Comparison of ENCODE assay signal across 22 mouse cellular contexts in the genomic region with DNA sequence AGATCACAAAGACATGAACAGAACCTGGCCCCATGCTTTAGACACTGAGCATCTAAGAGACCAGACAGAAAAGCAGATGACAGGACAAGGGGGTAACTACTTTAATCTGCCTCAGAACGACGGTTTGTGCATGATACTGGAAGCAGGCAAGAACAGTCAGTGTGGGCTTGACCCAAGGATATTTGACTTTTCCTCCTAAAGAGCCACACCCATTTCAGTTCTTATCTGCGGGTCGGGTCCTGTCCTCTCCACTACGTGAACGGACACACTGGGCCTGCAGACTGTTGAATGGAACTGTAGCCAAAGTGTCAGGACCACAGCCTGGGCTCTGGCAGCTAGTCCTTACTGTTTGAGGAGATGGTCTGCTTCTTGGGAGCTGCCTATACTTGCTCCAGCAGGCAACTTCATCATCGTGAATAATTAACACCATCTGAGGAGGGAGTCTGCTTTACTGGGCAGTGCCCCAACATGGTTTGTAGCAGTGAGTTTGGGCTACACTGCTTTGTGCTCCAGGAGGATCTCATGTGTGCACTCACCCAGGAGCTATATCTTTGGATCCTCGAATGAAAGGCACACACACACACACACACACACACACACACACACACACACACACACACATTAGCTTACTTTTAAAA. TPM values are rescaled to one million over a fixed set of nuclear protein-coding genes. Genes with fewer than 3 reads are reported as not detected.
DNase-seq lines count a peak whose midpoint lies in the region; ATAC-seq and TF ChIP-seq lines count a peak whose summit lies in the region.
"Had no signal": no experiment of that assay in that cellular context is flagged by ENCODE, and none has a peak within 500 bp of the region (broad histone marks: within the 10 kb centered on the region; RNA-seq: fewer than 3 reads in every experiment).

No protein-coding gene starts in this region.

- H3K4me2 ChIP-seq in forebrain, embryonic 14.5 days (ENCODE audit: low read length) = no peak overlapping the region
- H3K4me2 ChIP-seq in midbrain, embryonic 11.5 days = no peak overlapping the region
- H3K4me2 ChIP-seq in midbrain, postnatal 0 days (ENCODE audit: low read depth, low read length, poor library complexity, severe bottlenecking) = no peak overlapping the region
- peak overlapping the region; percentile 36 for H3K4me2 ChIP-seq in liver, embryonic 12.5 days
- H3K4me2 ChIP-seq: midbrain, embryonic 13.5 days; neural tube, embryonic 12.5 days had no signal

- no peak overlapping the region for H3K4me3 ChIP-seq in forebrain, embryonic 10.5 days
- no peak overlapping the region for H3K4me3 ChIP-seq in forebrain, embryonic 14.5 days (ENCODE audit: low read depth, low read length)
- no peak overlapping the region for H3K4me3 ChIP-seq in midbrain, embryonic 11.5 days (ENCODE audit: low read depth, low read length)
- no peak overlapping the region for H3K4me3 ChIP-seq in midbrain, postnatal 0 days (ENCODE audit: low read depth, low read length)
- no peak overlapping the region for H3K4me3 ChIP-seq in liver, embryonic 12.5 days
- H3K4me3 ChIP-seq: left cerebral cortex, adult 2 months; midbrain, embryonic 13.5 days; neural tube, embryonic 12.5 days had no signal

- no peak overlapping the region for H3K9ac ChIP-seq in forebrain, embryonic 14.5 days (ENCODE audit: low read length)
- H3K9ac ChIP-seq in midbrain, embryonic 11.5 days (ENCODE audit: low read length) = no peak overlapping the region
- no peak overlapping the region for H3K9ac ChIP-seq in midbrain, postnatal 0 days (replicated peaks; ENCODE audit: low read length, poor library complexity, severe bottlenecking)
- H3K9ac ChIP-seq in liver, embryonic 12.5 days = no peak overlapping the region
- H3K9ac ChIP-seq: midbrain, embryonic 13.5 days; neural tube, embryonic 12.5 days had no signal

- H3K4me1 ChIP-seq in forebrain, embryonic 10.5 days = peaks cover 11% of the 10 kb centered on the region
- H3K4me1 ChIP-seq in forebrain, embryonic 14.5 days (ENCODE audit: control insufficient read depth, insufficient read depth, low read length) = no peaks in the 10 kb centered on the region
- H3K4me1 ChIP-seq in midbrain, embryonic 11.5 days (ENCODE audit: control insufficient read depth, insufficient read depth, low read length) = no peaks in the 10 kb centered on the region; the same call in 1 of the 2 replicates
- no peaks in the 10 kb centered on the region for H3K4me1 ChIP-seq in midbrain, postnatal 0 days (ENCODE audit: insufficient read depth, low read length)
- H3K4me1 ChIP-seq in liver, embryonic 12.5 days = peaks cover 61% of the 10 kb centered on the region

- TF ChIP-seq CTCF in midbrain, postnatal 0 days (IDR thresholded peaks at IDR 0.05) = no peak

- H3K27ac ChIP-seq in forebrain, embryonic 10.5 days = no peak overlapping the region
- no peak overlapping the region for H3K27ac ChIP-seq in forebrain, embryonic 14.5 days (ENCODE audit: low read depth, low read length)
- H3K27ac ChIP-seq in midbrain, embryonic 11.5 days (ENCODE audit: low read depth, low read length) = no peak overlapping the region
- H3K27ac ChIP-seq in midbrain, postnatal 0 days (ENCODE audit: low read depth, low read length) = no peak overlapping the region
- H3K27ac ChIP-seq in liver, embryonic 12.5 days = peak overlapping the region; percentile 78
- H3K27ac ChIP-seq: left cerebral cortex, adult 2 months; midbrain, embryonic 13.5 days; neural tube, embryonic 12.5 days had no signal

- 85% methylated on average over 8 of the region's 8 CpGs for WGBS in forebrain, embryonic 10.5 days
- WGBS in forebrain, embryonic 14.5 days = 86% methylated on average over 8 of the region's 8 CpGs
- 87% methylated on average over 8 of the region's 8 CpGs for WGBS in midbrain, embryonic 11.5 days
- 89% methylated on average over 8 of the region's 8 CpGs for WGBS in midbrain, postnatal 0 days
- WGBS in liver, embryonic 12.5 days (ENCODE audit: insufficient replicate concordance) = 19% methylated on average over 8 of the region's 8 CpGs

- no peak for ATAC-seq in forebrain, embryonic 14.5 days
- no peak for ATAC-seq in midbrain, embryonic 11.5 days (ENCODE audit: low FRiP score)
- ATAC-seq in midbrain, postnatal 0 days (ENCODE audit: low FRiP score) = no peak
- ATAC-seq in liver, embryonic 12.5 days = peak; percentile 80
- peak; percentile 32 for ATAC-seq in megakaryocyte progenitor cell, adult 5-6 weeks (replicated peaks; ENCODE audit: poor library complexity)
- ATAC-seq: hindbrain, embryonic 16.5 days; lung, postnatal 0 days; midbrain, embryonic 13.5 days had no signal

- DNase-seq in forebrain, embryonic 10.5 days (ENCODE audit: extremely low spot score, low spot score) = peak; percentile 10
- no peak for DNase-seq in forebrain, embryonic 14.5 days (ENCODE audit: low spot score)
- peak; percentile 69 for DNase-seq in midbrain, embryonic 11.5 days (ENCODE audit: low spot score, missing footprints)
- DNase-seq in midbrain, postnatal 0 days (ENCODE audit: low spot score) = no peak
- no peak for DNase-seq in thymus, postnatal 36 days
- DNase-seq in lung, adult 18-20 months = no peak
- DNase-seq: adrenal gland, postnatal 14 days; cerebellum, adult 9-10 months; gastrocnemius, postnatal 14 days; heart, adult 18-20 months; kidney, adult 18-20 months; kidney, postnatal 4 days; layer of hippocampus, adult 9-11 months; retina, postnatal 1 day; thymus, postnatal 25 days had no signal

- no peaks in the 10 kb centered on the region for H3K9me3 ChIP-seq in forebrain, embryonic 10.5 days
- H3K9me3 ChIP-seq in forebrain, embryonic 14.5 days (replicated peaks; ENCODE audit: control insufficient read depth, low read length) = no peaks in the 10 kb centered on the region
- no peaks in the 10 kb centered on the region for H3K9me3 ChIP-seq in midbrain, embryonic 11.5 days (ENCODE audit: control insufficient read depth, low read length)
- no peaks in the 10 kb centered on the region for H3K9me3 ChIP-seq in midbrain, postnatal 0 days (ENCODE audit: low read length)
- no peaks in the 10 kb centered on the region for H3K9me3 ChIP-seq in liver, embryonic 12.5 days (replicated peaks)
- H3K9me3 ChIP-seq: midbrain, embryonic 13.5 days; neural tube, embryonic 12.5 days had no signal

- no peaks in the 10 kb centered on the region for H3K27me3 ChIP-seq in forebrain, embryonic 10.5 days (ENCODE audit: poor library complexity, severe bottlenecking)
- H3K27me3 ChIP-seq in forebrain, embryonic 14.5 days (replicated peaks; ENCODE audit: control insufficient read depth, insufficient read depth, low read length) = no peaks in the 10 kb centered on the region
- H3K27me3 ChIP-seq in midbrain, embryonic 11.5 days (ENCODE audit: control insufficient read depth, insufficient read depth, low read length) = no peaks in the 10 kb centered on the region
- H3K27me3 ChIP-seq in midbrain, postnatal 0 days (ENCODE audit: insufficient read depth, low read length) = no peaks in the 10 kb centered on the region
- H3K27me3 ChIP-seq in liver, embryonic 12.5 days (replicated peaks) = no peaks in the 10 kb centered on the region
- H3K27me3 ChIP-seq: midbrain, embryonic 13.5 days; neural tube, embryonic 12.5 days had no signal

- no peaks in the 10 kb centered on the region for H3K36me3 ChIP-seq in forebrain, embryonic 10.5 days (replicated peaks)
- H3K36me3 ChIP-seq in forebrain, embryonic 14.5 days (ENCODE audit: control insufficient read depth, insufficient read depth, low read length) = no peaks in the 10 kb centered on the region
- no peaks in the 10 kb centered on the region for H3K36me3 ChIP-seq in midbrain, embryonic 11.5 days (ENCODE audit: control insufficient read depth, insufficient read depth, low read length)
- H3K36me3 ChIP-seq in midbrain, postnatal 0 days (ENCODE audit: insufficient read depth, low read length) = no peaks in the 10 kb centered on the region
- H3K36me3 ChIP-seq in liver, embryonic 12.5 days = no peaks in the 10 kb centered on the region
- H3K36me3 ChIP-seq: midbrain, embryonic 13.5 days; neural tube, embryonic 12.5 days had no signal

RNA-seq across cellular contexts. Expression of a gene that starts 57.8 kb away (rescaled TPM):
- polyA plus RNA-seq in forebrain, embryonic 10.5 days (2016; fragmentation: Nextera tagmentation; extraction: Ambion mirVana) = 57.5 and 58.6 TPM in 2 replicates
- polyA plus RNA-seq in forebrain, embryonic 14.5 days (2014; fragmentation: Nextera tagmentation; extraction: Ambion mirVana) = 84.7 and 99.5 TPM in 2 replicates
- 91.4 and 92.2 TPM in 2 replicates for polyA plus RNA-seq in midbrain, embryonic 11.5 days (2014; fragmentation: Nextera tagmentation; extraction: Ambion mirVana)
- total RNA-seq in midbrain, postnatal 0 days (2014; rRNA removed) = 96.5 and 111 TPM in 2 replicates
- polyA plus RNA-seq in midbrain, postnatal 0 days (2015; fragmentation: Nextera tagmentation; extraction: Ambion mirVana) = 109 and 130 TPM in 2 replicates
- polyA plus RNA-seq in liver, embryonic 12.5 days (2016; fragmentation: Nextera tagmentation; extraction: Ambion mirVana) = 88.6 and 88.7 TPM in 2 replicates
- total RNA-seq in megakaryocyte progenitor cell, adult 5-6 weeks (2015) = 54.3 and 70.0 TPM in 2 replicates
- total RNA-seq in megakaryocyte progenitor cell, adult 5-6 weeks (2017) = 25.5 and 30.3 TPM in 2 replicates

Comparison
In these comparisons a context has a peak if more than half of its experiments do, and no peak if none do; other contexts are left out.
1. DNase-seq: peak in forebrain, embryonic 10.5 days (single experiment) and midbrain, embryonic 11.5 days (single experiment); none in forebrain, embryonic 14.5 days (single experiment), midbrain, postnatal 0 days (single experiment), thymus, postnatal 36 days (0 of 2) and lung, adult 18-20 months (0 of 2).
2. ATAC-seq: peak in liver, embryonic 12.5 days (single experiment) and megakaryocyte progenitor cell, adult 5-6 weeks (single experiment); none in forebrain, embryonic 14.5 days (single experiment), midbrain, embryonic 11.5 days (single experiment) and midbrain, postnatal 0 days (single experiment).